Mouse (Mus musculus) regulatory T cell (primary cell): ENCODE data around the gene Ddx27.

Experiments
- in situ Hi-C: fragments of 300-600 bp; cut with MboI, MseI; formaldehyde crosslinking; loops from one replicate; pipeline ENCODE4 v1.15.1; 2025; ENCODE audit warnings: high pct_unique_total_duplicates

Ddx27 gene

GRCm38 (mm10) chr2:167028553-167028952, 13.6 kb downstream of the Ddx27 start:
- in situ Hi-C loops = no loop called here

- in situ Hi-C loops = no loop called here
These were observed 15.5 kb downstream of the Ddx27 start for GRCm38 (mm10) chr2:167030507-167030906.

GRCm38 (mm10) chr2:167037710-167038109, 22.7 kb downstream of the Ddx27 start:
- in situ Hi-C loops = no loop called here

- in situ Hi-C loops = no loop called here
These were observed 23.3 kb downstream of the Ddx27 start for GRCm38 (mm10) chr2:167038297-167038696.

- in situ Hi-C loops = no loop called here
These were observed 23.7 kb downstream of the Ddx27 start for GRCm38 (mm10) chr2:167038716-167039115.

- in situ Hi-C loops = no loop called here
These were observed 24.4 kb downstream of the Ddx27 start for GRCm38 (mm10) chr2:167039386-167039785.

GRCm38 (mm10) chr2:167043400-167044121, 28.6 kb downstream of the Ddx27 start:
- in situ Hi-C loops = no loop called here

GRCm38 (mm10) chr2:167048223-167048622, 33.2 kb downstream of the Ddx27 start:
- in situ Hi-C loops = no loop called here

GRCm38 (mm10) chr2:167048698-167049358, 33.8 kb downstream of the Ddx27 start:
- in situ Hi-C loops = no loop called here

GRCm38 (mm10) chr2:167053127-167053844, 38.3 kb downstream of the Ddx27 start:
- in situ Hi-C loops = no loop called here

- in situ Hi-C loops = no loop called here
These were observed 40.4 kb downstream of the Ddx27 start for GRCm38 (mm10) chr2:167055386-167055785.

- in situ Hi-C loops = no loop called here
These were observed 41.4 kb downstream of the Ddx27 start for GRCm38 (mm10) chr2:167056210-167056941.

GRCm38 (mm10) chr2:167056942-167057323, 41.9 kb downstream of the Ddx27 start:
- in situ Hi-C loops = no loop called here

GRCm38 (mm10) chr2:167058201-167058600, 43.2 kb downstream of the Ddx27 start:
- in situ Hi-C loops = no loop called here

GRCm38 (mm10) chr2:167058814-167059387, 43.9 kb downstream of the Ddx27 start:
- in situ Hi-C loops = no loop called here

- in situ Hi-C loops = no loop called here
These were observed 44.5 kb downstream of the Ddx27 start for GRCm38 (mm10) chr2:167059536-167059935.

- in situ Hi-C loops = loop anchor here (5.0 kb wide), 1 partner anchor 442 kb away; no protein-coding TSS in a partner anchor
These were observed 45.0 kb downstream of the Ddx27 start for GRCm38 (mm10) chr2:167059960-167060359.

GRCm38 (mm10) chr2:167060360-167060759, 45.4 kb downstream of the Ddx27 start:
- in situ Hi-C loops = loop anchor here (5.0 kb wide), 1 partner anchor 442 kb away; no protein-coding TSS in a partner anchor

GRCm38 (mm10) chr2:167060761-167061160, 45.8 kb downstream of the Ddx27 start:
- in situ Hi-C loops = loop anchor here (5.0 kb wide), 1 partner anchor 442 kb away; no protein-coding TSS in a partner anchor

GRCm38 (mm10) chr2:167061381-167062034, 46.5 kb downstream of the Ddx27 start:
- in situ Hi-C loops = loop anchor here (5.0 kb wide), 1 partner anchor 441 kb away; no protein-coding TSS in a partner anchor

GRCm38 (mm10) chr2:167062497-167062911, 47.5 kb downstream of the Ddx27 start:
- in situ Hi-C loops = loop anchor here (5.0 kb wide), 1 partner anchor 440 kb away; no protein-coding TSS in a partner anchor
